Mouse (Mus musculus) retina, postnatal 7 days (tissue): ENCODE data around the gene U2surp.

ENCODE experiments used
- DNase-seq: peaks from one replicate; pipeline ENCODE4 v3.0.0-alpha.2; 2012; ENCODE audit warnings: low read depth, low spot score

The U2surp gene

GRCm38 (mm10) chr9:95511472-95512330 lies at the start of gene U2surp:
Gene U2surp, minus strand, starts transcription at chr9:95511996.
- peak; percentile 88 for DNase-seq

DNA sequence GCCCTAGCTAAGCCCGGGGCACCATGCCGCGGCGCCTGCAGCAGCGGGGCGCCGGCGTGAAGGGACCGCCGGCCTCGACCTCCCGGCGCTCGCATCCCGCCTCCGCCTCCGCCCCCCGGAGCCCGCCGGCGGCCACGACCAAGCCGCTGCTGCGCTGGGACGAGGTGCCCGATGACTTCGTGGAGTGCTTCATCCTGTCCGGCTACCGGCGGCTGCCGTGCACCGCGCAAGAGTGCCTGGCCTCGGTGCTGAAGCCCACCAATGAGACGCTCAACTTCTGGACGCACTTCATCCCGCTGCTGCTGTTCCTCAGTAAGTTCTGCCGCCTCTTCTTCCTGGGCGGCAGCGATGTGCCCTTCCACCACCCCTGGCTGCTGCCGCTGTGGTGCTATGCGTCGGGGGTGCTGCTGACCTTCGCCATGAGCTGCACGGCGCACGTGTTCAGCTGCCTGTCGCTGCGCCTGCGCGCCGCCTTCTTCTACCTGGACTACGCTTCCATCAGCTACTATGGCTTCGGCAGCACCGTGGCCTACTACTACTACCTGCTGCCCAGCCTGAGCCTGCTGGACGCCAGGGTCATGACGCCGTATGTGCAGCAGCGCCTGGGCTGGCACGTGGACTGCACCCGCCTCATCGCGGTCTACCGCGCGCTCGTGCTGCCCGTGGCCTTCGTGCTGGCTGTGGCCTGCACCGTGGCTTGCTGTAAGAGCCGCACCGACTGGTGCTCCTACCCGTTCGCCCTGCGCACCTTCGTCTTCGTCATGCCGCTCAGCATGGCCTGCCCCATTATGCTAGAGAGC lies 48.3 kb upstream of the U2surp start:
- DNase-seq = no peak

- DNase-seq = peak; percentile 43
Measured at GRCm38 (mm10) chr9:95559059-95559935, 47.5 kb upstream of the U2surp start, which contains the start of gene Paqr9. Gene Paqr9, plus strand, starts transcription at chr9:95559657.

DNA sequence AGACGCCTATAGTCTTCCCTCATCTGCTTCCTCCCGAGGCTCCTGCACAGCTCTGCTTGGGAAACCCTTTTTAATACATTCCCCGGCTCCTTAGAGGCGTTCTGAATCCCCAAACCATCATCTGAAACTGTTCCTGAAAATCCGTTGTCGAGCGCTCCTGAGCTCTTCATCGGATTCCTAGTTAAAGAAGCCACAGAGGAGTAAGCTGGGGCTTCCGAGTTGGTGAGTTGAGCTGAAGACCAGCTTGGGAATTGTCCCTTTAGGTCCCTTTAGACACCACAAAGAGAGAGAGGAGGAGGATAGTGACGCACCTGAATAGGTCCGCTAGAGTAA lies 46.9 kb upstream of the U2surp start:
- no peak for DNase-seq

DNA sequence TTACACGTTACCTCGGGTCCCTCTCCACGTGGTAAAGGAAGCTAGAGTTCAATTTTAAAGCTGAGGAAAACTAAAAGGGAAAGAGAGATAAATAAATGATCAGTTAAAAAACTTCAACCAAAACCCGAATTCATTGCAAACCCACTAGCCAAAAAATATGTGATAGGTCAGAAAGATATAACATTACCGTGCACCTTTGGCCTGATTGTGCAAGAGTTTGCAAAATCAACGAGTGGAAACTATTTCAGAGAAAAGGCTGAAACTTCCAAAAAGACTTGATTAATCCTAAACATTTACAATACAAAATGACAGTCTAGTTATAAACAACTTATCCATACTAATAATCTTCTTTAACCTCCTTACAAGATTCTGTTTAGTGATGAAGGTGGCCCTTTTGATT lies 45.9 kb upstream of the U2surp start:
- DNase-seq = no peak

DNA sequence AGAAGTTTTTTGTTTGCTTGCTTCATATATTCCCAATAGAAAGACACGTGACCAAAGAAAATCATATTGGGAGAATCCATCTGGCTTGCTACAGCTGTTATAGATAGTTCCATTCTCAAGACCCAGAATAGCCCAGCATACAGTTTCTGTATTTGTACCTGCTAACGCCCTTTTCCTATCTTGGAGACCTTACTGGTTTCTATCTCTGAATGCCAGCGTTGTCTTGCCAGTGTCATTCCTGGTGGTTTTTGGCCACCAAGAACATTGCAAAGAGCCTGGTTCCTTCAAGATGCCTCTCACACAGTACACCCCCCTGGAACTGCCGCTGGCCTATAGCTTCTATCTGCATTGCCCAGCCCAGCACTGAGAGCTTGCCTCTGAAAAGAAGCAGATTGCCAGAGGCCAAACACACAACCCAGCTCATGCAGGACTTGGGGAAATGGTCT lies 44.3 kb upstream of the U2surp start:
- DNase-seq = no peak

- DNase-seq = no peak
Measured at GRCm38 (mm10) chr9:95555233-95555740, 43.5 kb upstream of the U2surp start.

- no peak for DNase-seq
Measured at GRCm38 (mm10) chr9:95554231-95555221, 42.7 kb upstream of the U2surp start.

GRCm38 (mm10) chr9:95552175-95552705 lies 40.4 kb upstream of the U2surp start:
- no peak for DNase-seq

DNA sequence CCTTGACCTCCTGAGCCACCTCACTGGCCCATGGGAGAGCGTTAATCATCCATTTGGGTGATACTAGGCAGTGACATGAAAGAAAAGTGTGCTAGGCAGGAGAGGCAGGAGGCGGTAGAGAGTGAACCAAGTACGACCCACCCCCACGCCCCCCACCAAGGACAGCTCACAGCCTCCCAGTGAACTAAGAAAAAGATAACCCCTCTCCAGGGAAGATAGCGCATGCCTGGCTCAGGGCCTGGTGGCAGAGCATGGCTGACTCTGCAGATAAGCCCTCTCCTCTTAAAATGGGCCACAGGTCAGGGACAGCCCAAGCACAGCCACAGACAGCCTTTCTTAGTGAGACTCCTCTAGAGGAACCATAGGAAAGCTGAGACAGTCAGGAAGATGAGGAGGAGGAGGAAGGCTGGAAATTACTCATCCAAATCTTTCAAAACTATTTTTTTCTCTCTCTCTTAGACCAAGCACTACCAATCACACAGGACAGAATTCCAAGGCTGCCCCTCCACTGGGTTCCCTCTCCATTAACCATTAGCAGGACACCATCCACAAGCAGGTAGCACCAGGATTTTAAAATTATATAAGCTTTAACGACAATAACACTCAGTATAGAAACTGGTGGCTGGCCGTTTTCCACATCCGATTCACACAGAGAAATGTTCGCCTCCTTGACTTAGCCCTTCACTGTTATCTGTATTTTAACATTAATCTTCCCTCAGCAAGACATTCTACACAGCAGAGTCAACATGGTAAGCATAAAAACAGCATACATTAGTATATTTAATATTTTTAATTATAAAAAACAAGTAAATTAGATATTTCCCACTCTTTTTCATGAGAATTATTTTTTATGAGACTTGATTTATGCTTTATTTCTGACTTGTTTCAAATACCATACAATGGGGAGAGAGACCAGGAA lies 39.3 kb upstream of the U2surp start:
- DNase-seq = no peak

DNA sequence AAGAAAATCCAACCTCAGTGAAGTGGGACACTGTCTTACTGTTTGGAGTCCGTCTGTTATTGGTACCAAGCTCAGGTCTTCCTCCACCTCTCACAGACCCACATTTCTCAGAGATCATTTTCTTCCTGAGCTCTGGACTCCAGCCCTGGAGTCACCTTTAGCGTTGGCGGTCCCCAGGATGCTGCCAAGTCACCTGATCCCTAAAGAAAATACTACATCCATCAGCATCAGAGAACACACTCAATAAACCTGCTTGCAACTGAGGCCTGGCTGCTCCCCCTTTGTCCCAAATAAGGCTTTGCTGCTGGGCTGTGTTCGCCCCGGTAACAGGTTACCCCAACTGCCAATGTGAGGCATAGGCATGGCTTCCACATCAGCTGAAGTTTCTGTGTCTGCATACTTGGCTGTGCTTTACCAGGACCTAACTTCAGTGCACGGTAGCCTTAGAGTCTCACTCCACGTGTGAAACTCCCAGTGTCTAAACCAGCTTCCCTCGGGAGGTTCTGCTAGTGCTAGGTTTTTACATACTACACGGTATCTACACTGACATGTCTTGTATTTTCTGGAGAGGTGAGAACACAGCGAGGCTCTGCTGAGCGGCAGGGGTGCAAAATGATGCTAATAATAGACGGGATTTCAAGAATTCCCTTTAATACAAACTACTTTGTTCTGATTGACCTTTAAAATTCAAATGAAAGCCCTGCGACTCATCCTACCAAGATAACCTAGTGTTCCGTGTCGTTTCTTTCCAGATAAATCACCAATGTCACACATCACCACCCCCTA lies 38.0 kb upstream of the U2surp start:
- no peak for DNase-seq

DNA sequence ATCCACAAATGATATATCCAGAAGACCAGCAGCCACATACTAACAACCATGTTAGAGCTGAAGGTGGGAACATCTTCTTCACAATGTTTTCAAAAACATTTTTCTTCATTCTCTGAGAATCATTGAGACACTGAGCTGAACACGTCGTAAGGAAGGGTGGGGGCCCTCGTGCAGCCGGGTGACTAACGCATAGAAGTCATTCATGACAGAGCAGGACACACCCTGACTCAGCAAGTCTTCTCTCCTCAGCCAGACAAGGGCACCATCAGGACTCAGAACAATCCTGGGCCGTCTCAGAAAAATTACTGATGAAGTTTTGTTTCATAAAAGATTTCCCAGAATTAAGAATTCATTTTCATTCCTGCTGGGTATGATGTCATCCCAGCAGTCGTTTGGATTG lies 34.9 kb upstream of the U2surp start:
- DNase-seq = no peak

DNA sequence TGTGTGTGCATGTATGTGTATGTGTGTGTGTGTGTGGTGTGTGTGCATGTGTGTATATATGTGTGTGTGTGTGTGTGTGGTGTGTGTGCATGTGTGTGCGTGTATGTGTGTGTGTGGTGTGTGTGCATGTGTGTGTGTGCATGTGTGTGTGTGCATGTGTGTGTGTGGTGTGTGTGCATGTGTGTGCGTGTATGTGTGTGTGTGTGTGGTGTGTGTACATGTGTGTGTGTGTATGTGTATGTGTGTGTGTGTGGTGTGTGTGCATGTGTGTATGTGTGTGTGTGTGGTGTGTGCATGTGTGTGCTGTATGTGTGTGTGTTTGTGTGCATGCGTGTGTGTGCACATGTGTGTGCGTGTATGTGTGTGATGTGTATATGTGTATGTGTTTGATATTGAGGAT lies 32.8 kb upstream of the U2surp start:
- DNase-seq = no peak

DNA sequence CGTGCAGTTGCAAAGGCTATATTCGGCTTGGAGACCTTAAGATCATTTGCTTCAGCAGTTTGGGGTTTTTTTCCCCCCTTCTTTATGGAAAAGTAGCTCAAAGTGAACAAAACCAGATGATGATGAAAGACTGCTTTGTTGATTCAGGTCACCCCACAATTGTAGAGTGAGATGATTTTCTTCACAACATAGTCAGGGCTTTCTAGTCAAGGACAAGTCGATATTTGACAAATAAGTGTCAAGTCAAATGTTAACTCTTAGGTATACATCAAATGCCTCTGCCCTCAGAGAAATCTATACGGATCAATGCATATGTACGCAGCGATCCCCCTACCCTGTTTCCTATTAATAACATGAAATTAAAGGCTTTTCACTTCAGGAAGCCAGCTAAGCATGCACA lies 30.7 kb upstream of the U2surp start:
- no peak for DNase-seq

GRCm38 (mm10) chr9:95541650-95542432 lies 30.0 kb upstream of the U2surp start:
- DNase-seq = no peak

GRCm38 (mm10) chr9:95541208-95541607 lies 29.4 kb upstream of the U2surp start:
- DNase-seq = no peak

DNA sequence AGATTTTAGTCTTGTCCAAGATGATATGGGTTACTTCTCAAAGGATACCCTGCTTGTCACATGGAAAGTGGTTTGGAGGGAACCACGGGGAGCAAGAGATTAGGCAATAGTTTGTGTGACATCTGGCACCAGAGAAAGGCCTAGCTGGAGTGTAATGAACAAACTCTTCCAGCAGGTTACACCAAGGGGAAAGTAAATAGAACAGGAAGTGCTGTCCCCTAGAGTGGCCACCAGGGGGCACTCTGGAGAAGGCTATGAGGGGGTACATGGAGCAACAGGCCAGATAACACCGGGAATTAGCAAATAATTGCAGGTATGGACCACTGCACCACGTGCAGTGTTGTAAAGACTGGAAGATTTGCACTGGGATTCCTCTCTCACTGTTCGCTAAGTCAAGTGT lies 28.7 kb upstream of the U2surp start:
- DNase-seq = no peak
